Mouse (Mus musculus): ENCODE measurements around the gene Cdc40.
A peak's percentile ranks its signal among the peaks of the same experiment; 100 is the strongest.

The Cdc40 gene

GRCm38 (mm10) chr10:40882831-40883643 lies at the start of gene Cdc40, which contains the start of gene Wasf1:
Cdc40 (minus strand) TSS chr10:40883311.
Wasf1 (plus strand) TSS chr10:40883475.
- DNase-seq: peak; percentile 96 to 97

- no peak for DNase-seq
These were observed 36.4 kb upstream of the Cdc40 start for GRCm38 (mm10) chr10:40919464-40919863.

- DNase-seq: no peak
These were observed 35.7 kb upstream of the Cdc40 start for GRCm38 (mm10) chr10:40918669-40919440.

- no peak for DNase-seq
These were observed 32.1 kb upstream of the Cdc40 start for GRCm38 (mm10) chr10:40915240-40915639.

- no peak for DNase-seq
These were observed 27.7 kb upstream of the Cdc40 start for GRCm38 (mm10) chr10:40910811-40911210.

GRCm38 (mm10) chr10:40908580-40908979 lies 25.5 kb upstream of the Cdc40 start:
- DNase-seq: no peak

- DNase-seq: no peak
These were observed 23.7 kb upstream of the Cdc40 start for GRCm38 (mm10) chr10:40906802-40907201.

- DNase-seq: no peak
These were observed 23.0 kb upstream of the Cdc40 start for GRCm38 (mm10) chr10:40906131-40906530.

GRCm38 (mm10) chr10:40901786-40902185 lies 18.7 kb upstream of the Cdc40 start:
- no peak for DNase-seq

- DNase-seq: no peak
These were observed 13.5 kb upstream of the Cdc40 start for GRCm38 (mm10) chr10:40896656-40897055.

GRCm38 (mm10) chr10:40895765-40896164 lies 12.7 kb upstream of the Cdc40 start:
- DNase-seq: no peak

- no peak for DNase-seq
These were observed 6.0 kb upstream of the Cdc40 start for GRCm38 (mm10) chr10:40889146-40889545.

- no peak for DNase-seq
These were observed 4.2 kb upstream of the Cdc40 start for GRCm38 (mm10) chr10:40887316-40887715.

GRCm38 (mm10) chr10:40885432-40885831 lies 2.3 kb upstream of the Cdc40 start:
- DNase-seq: no peak

GRCm38 (mm10) chr10:40884279-40884806 lies 1.2 kb upstream of the Cdc40 start:
- peak; percentile 20 to 28 for DNase-seq

GRCm38 (mm10) chr10:40883644-40884278 lies 650 bp upstream of the Cdc40 start:
- no peak for DNase-seq

GRCm38 (mm10) chr10:40882333-40882732 lies 778 bp downstream of the Cdc40 start:
- no peak for DNase-seq

- DNase-seq: no peak
These were observed 1.9 kb downstream of the Cdc40 start for GRCm38 (mm10) chr10:40881236-40881635.

GRCm38 (mm10) chr10:40879969-40880368 lies 3.1 kb downstream of the Cdc40 start:
- no peak for DNase-seq

GRCm38 (mm10) chr10:40878246-40878645 lies 4.9 kb downstream of the Cdc40 start:
- no peak for DNase-seq

GRCm38 (mm10) chr10:40872052-40872451 lies 11.1 kb downstream of the Cdc40 start:
- DNase-seq: no peak

- DNase-seq: no peak
These were observed 11.8 kb downstream of the Cdc40 start for GRCm38 (mm10) chr10:40871301-40871700.

- DNase-seq: no peak
These were observed 15.0 kb downstream of the Cdc40 start for GRCm38 (mm10) chr10:40868081-40868480.
